Mouse (Mus musculus): ENCODE results near the gene Gzmf.

DNA sequence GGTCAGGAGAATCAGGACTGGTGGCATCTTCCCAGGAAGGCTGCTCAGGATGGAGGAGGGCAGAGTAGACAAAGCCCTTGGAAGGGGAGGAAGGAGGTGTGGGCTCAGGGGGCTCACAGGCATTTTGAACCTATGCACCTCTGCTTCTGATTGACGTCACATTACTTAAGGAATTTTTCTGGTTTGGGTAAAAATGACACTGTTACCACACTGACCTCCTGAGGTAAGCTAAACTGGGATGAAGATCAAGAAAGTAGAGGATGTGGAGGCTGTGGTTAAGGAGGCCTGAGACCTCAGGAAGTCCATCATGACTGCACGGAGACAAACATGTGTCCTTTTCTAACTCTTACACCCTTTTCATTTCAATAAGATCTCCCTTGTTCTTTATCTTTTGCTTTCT is 23.3 kb upstream of the Gzmf start, which contains the start of gene Gzmc:
- TF ChIP-seq POLR2A (IDR thresholded peaks at IDR 0.05; ENCODE audit: low read depth, low read length) (no peak), CTCF (IDR thresholded peaks at IDR 0.05; ENCODE audit: borderline replicate concordance, insufficient read depth, low read length) (no peak)

Measured in embryonic fibroblast, embryonic 13.5 days (primary cell).